Mouse (Mus musculus): Measurements from ENCODE around the gene Klf17. TPM values are rescaled to one million over a fixed set of nuclear protein-coding genes. Genes with fewer than 3 reads are reported as not detected.

Gene Klf17
- total RNA-seq, 2 experiments from 2014 or later: not detected

Other genes starting within 250 kb of the Klf17 start
- 100 to 1,000 TPM; 217 to 237 TPM for gene Eri3, start 215.3 kb downstream of the Klf17 start, total RNA-seq (2021)
- gene Dmap1, start 83.4 kb downstream of the Klf17 start, total RNA-seq (2021): 10 to 100 TPM; 39.8 to 43.0 TPM
- not detected for gene Gm12845, start 41.2 kb downstream of the Klf17 start, total RNA-seq (2021)
- 10 to 100 TPM; 33.5 to 33.7 TPM for gene Slc6a9, start 68.9 kb upstream of the Klf17 start, total RNA-seq (2021)
- 1 to 10 TPM; 1.8 to 2.0 TPM for gene Ccdc24, start 106.9 kb upstream of the Klf17 start, total RNA-seq (2021)
- 100 to 1,000 TPM; 122 to 125 TPM for gene B4galt2, start 117.8 kb upstream of the Klf17 start, total RNA-seq (2021)
- 100 to 1,000 TPM; 386 to 393 TPM for gene Atp6v0b, start 121.7 kb upstream of the Klf17 start, total RNA-seq (2021)
- gene Dph2, start 126.4 kb upstream of the Klf17 start, total RNA-seq (2021): 10 to 100 TPM in 1 of 2 experiments, 1 to 10 TPM in 1; 9.6 to 10.6 TPM
- gene Ipo13, start 149.4 kb upstream of the Klf17 start, total RNA-seq (2021): 100 to 1,000 TPM; 102 TPM
- gene Artn, start 164.1 kb upstream of the Klf17 start, total RNA-seq (2021): 1 to 10 TPM; 1.5 to 1.6 TPM